Mouse (Mus musculus): ENCODE measurements at regions not wholly inside any gene's neighbourhood (a gene's known extent, or its start where the extent isn't known, plus 50 kb on each side); places are given as distances from the start of the nearest gene placed in this dataset.

DNA sequence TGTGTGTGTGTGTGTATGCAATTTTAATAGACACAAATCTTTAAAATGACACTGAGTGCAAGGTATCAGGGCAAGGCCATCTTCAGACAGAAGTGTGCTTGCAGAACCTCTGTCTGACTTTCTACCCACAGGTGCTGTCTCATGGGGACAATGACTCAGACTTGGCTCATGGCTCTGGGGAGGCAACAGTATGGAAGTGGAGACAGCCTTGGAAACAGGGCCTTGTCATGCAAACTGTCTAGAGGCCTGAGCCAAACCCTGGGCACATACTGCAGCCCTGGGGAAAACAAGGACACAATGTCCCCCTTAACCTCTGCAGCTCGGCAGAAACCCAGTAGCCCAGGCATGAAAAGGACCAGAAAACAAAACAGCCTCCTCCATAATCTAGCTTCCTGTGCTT lies 405.6 kb downstream of the Pdcd6ip start:
- DNase-seq (ENCODE audit: low read depth, low spot score) = no peak

- DNase-seq (ENCODE audit: low read depth, low spot score) = no peak
These were observed 407.2 kb downstream of the Pdcd6ip start for GRCm38 (mm10) chr9:113300846-113301245.

DNA sequence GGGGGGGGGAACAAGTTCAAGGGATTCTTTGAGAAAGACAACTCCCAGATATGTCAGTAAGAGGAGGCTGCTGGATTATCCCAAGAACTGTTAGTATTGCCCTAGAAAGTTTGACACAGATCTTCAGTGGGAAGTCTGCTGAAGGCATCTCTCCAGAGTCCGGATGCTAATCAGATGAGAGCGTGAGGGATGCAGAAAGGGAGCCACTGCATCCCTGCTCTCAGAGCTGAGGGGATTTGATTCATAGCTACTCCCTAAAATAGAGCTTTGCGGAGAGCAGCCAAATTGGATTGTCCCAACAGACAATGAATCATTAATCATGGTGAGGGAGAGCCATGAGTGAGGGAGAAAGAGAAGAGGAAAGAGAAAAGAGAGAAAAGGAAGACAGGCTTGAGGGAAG lies 408.2 kb downstream of the Pdcd6ip start:
- DNase-seq (ENCODE audit: low read depth, low spot score) = no peak

GRCm38 (mm10) chr9:113295850-113296467 lies 412.1 kb downstream of the Pdcd6ip start:
- no peak for DNase-seq (ENCODE audit: low read depth, low spot score)

DNA sequence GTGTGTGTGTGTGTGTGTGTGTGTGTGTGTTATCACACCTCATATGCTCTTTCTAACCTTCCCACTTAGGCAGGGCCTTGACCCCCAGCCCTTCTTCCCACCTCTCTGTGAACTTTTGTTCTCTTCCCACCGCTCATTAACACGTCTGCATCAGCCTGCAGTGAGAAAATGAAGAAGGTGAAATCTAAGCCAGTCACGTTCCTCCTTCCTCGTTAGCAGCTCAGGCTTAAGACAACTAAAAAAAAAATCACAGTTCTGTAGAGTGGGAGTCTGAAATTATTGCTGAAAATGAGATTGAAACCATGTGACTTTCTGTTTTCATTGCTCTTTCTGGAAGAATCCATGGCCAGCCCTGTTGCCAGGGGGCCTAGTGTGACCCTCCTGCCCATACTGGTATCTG lies 420.7 kb downstream of the Pdcd6ip start:
- DNase-seq (ENCODE audit: low read depth, low spot score) = no peak

DNA sequence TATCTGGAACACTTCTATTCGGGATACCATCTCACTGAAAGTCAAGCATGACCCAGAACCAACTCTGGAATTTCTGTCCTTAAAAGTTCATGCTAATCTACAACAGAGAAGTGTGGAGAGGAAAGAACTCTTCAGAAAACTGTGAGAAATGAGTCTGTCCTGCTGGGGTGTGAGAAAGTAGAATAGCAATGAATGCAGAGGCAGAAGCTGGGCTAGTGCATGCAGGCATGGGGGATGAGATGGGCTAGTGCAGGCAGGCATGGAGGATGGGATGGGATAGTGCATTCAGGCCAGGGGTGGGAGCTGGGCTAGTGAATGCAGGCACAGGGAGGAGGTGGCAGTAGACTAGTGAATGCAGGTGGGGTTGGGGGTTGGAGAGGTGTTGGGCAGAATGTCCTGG lies 424.8 kb downstream of the Pdcd6ip start:
- no peak for DNase-seq (ENCODE audit: low read depth, low spot score)

GRCm38 (mm10) chr9:113270595-113270994 lies 437.5 kb downstream of the Pdcd6ip start:
- no peak for DNase-seq (ENCODE audit: low read depth, low spot score)

- DNase-seq (ENCODE audit: low read depth, low spot score) = no peak
These were observed 440.4 kb downstream of the Pdcd6ip start for GRCm38 (mm10) chr9:113267696-113268095.

GRCm38 (mm10) chr9:113263636-113264035 lies 444.4 kb downstream of the Pdcd6ip start:
- no peak for DNase-seq (ENCODE audit: low read depth, low spot score)

- DNase-seq (ENCODE audit: low read depth, low spot score) = no peak
These were observed 447.8 kb downstream of the Pdcd6ip start for GRCm38 (mm10) chr9:113260296-113260695.

GRCm38 (mm10) chr9:113258556-113258955 lies 449.5 kb downstream of the Pdcd6ip start:
- no peak for DNase-seq (ENCODE audit: low read depth, low spot score)

DNA sequence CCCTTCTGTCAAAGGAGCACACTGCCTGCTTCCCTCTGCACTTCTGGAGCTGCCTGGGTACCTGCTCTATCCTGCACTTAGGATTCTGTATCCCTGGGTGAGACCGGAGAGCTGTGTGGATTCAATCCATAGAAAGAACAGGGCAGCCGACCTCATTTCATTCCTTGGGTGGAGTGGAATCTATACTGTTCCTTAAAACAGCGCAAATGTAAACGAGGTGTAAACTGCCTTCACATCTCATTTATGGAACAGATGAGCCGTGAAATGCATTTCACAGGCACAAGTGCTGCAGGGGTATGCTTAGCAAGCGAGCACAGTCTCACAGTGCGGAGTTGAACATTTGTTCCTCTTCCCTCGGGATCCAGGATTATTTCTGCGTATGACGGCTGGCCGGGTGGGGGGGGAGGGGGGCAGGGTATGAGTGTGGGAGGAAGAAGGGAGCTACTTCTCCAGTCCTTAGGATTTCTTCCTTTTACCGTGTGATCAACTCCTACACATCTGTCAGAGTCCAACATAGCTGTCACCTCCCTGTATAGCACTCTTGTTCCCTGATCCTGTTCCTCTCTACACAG lies 459.3 kb downstream of the Pdcd6ip start:
- DNase-seq (ENCODE audit: low read depth, low spot score) = no peak

- no peak for DNase-seq (ENCODE audit: low read depth, low spot score)
These were observed 460.1 kb downstream of the Pdcd6ip start for GRCm38 (mm10) chr9:113247950-113248349.

DNA sequence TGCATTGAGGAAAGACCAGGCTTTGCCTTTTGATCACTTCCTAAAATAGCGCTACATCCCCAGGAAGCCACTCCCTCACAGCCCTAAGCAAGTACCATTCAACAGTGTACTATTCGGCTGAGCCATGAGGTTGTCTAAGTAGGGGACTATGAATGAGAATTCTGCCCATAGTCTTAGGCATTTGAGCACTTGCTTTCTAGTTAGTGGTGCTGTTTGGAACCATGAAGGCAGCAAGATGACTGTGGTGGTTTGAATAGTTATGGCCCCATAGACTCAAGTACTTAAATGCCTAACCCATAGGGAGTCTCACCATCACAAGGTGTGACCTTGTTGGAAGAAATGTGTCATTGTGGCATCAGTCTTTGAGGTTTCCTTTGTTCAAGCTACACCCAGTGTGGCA lies 464.2 kb downstream of the Pdcd6ip start:
- DNase-seq (ENCODE audit: low read depth, low spot score) = no peak

DNA sequence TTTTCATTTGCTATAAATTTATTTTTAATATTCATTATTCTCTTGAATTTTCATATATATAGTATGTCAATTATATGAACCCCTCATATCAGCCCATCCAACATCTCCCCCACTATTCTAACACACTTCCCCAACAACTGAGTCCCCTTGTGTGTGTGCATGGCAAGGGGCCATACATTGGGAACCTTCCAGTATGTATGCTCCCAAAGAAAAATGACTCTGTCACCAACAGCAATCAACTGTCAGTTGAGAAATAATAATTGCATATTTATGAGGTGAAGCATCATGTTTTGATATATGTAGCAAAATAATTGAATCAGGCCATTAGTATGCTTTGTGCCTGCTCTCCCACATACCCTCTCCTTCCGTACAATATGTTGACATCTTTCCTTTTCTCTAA lies 474.7 kb downstream of the Pdcd6ip start:
- no peak for DNase-seq (ENCODE audit: low read depth, low spot score)

DNA sequence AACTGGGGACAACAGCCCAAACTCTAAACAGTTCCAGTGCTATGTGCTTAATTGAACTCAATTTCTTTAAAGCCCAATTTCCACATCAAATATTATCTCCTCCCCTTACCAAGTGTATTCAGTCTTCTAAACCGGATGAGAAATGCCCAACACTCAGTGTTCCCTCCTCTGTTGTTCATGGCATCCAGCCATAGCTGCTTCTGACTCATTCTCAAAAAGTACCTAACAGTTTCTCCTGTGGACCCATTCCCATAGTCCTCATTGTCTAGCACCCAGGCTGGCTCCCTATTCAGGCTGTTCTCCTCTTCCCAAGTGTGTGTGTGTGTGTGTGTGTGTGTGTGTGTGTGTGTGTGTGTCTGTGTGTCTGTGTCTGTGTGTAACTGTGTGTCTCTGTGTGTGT lies 478.7 kb downstream of the Pdcd6ip start:
- no peak for DNase-seq (ENCODE audit: low read depth, low spot score)

DNA sequence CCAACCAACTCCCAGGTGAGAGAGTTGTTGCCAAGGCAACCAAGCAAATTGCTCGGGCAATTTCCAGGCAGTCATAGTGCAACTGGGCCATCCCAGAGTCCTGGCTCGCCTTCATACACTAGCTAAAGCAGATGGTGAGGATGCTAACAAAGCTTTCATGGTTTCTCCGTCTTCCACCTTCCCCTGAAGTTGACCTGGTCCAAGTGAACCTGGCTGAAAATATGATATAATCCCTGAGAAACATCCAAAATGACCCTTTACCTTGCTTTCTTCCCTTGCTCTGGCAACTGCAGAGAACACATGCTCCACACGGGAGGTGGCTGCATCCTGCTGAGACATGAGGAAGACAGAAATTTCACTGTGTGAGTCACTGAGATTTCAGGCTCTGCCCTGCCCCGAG lies 494.1 kb downstream of the Pdcd6ip start:
- no peak for DNase-seq (ENCODE audit: low read depth, low spot score)

DNA sequence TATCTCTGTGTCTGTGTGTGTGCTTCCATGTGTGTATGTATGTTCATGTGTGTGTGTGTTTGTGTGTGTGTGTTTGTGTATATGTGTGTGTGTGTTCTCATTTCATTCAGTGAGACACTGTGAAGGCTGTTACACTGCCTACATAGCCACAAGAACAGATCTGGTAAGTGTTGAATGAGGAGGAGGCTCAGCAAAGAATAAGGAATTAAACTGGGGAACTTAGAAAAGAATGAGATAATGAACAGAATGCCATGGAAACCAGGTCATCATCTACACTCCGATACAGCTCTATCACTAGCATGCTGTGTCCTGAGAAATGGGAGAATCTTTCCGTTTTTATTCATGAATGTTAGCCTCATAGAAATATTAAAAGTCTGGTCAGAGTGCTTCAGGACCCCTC lies 495.7 kb downstream of the Pdcd6ip start:
- DNase-seq (ENCODE audit: low read depth, low spot score) = no peak

- no peak for DNase-seq (ENCODE audit: low read depth, low spot score)
These were observed 499.9 kb downstream of the Pdcd6ip start for GRCm38 (mm10) chr9:113208181-113208580.

DNA sequence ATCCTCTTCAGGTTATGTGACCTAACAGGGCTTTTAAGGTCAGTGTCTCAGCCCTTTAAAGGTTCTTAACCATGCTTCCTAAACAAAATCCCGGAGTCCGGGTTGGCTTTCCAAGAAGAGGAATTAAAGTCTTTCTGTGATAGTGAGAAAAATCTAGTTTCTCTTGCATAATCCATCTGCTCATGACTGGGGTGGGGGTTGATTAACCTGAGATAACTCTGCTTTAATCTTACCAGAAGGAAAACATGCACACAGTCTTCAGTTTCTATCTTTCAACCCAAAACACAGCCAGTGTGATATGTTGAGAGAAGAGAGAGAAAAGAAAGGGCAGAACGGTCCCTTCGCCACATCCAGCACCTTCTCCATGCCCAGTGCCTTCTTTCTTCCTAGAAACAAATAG lies 508.8 kb downstream of the Pdcd6ip start:
- DNase-seq (ENCODE audit: low read depth, low spot score) = no peak

- no peak for DNase-seq (ENCODE audit: low read depth, low spot score)
These were observed 512.5 kb downstream of the Pdcd6ip start for GRCm38 (mm10) chr9:113195556-113195955.

GRCm38 (mm10) chr9:113192773-113193172 lies 515.3 kb downstream of the Pdcd6ip start:
- no peak for DNase-seq (ENCODE audit: low read depth, low spot score)

DNA sequence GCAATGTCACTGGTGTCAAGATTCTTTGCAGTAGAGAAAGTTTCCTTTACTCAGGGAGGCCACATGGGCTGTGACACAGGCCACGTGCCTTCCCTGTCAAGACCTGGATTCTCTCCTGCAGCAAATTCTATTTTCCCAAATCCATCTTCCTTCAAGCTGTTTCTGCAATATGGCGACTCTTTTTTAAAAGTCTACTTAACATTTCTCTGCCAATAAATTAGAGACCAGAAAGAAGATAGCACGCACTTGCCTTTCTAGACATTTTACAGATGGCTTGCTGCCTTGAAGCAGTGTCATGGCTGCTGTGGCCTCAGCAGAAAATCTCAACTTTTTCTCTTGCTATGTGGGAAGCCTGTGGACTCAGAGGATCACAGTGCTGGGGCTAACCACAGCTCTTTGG lies 516.9 kb downstream of the Pdcd6ip start:
- DNase-seq (ENCODE audit: low read depth, low spot score) = no peak

DNA sequence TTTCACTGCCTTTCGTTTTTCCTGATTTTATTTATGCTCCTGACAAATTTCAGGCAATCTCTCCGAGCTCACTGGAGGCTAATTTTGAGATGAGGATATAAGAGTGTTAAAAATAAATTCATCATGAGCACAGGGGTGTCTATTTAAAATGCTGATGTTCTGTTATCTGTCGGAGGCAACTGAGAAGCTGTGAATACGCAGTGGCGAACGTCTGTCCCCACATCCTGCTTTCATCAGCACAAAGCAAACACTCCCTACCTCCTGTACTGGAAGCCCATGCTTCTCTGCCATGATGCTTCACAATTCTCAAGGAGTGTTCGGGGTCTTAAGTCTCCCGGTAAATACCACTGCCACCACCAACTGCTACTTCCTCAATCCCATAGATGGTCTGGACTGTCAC lies 526.9 kb downstream of the Pdcd6ip start:
- DNase-seq (ENCODE audit: low read depth, low spot score) = no peak

Data from WW6 (cell line).